Mouse (Mus musculus): ENCODE data around the gene Rgp1. TPM values are rescaled to one million over a fixed set of nuclear protein-coding genes. Genes with fewer than 3 reads are reported as not detected.

The Rgp1 gene
- polyA plus RNA-seq, 1 experiment from 2014 or later: 25.1 TPM

DNA sequence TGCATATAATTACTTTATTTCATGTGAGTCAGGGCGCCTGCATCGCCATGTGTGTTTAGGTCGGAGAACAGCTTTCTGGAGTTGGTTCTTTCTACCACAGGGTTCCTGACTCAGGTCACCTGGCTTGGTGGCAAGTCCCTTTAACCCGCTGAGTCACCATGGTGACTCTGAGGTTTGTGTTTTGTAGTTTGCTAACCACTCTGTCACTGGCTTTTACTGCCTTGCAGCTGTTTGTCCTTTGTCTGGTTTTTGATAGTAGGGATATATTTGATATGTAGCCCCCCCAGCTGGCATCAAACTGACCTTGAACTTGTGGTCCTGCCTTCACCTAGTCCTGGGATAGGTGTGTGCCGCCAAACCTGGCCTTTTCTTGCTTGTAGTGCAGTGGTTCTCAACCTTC is 3.7 kb downstream of the Rgp1 start:
- Histone ChIP-seq H3K9ac (ENCODE audit: low read depth, low read length) (no peak overlapping the region), H3K36me3 (ENCODE audit: control insufficient read depth, insufficient read depth, low read length) (peaks cover 41% of the 10 kb centered on the region), H3K27ac (replicated peaks; ENCODE audit: low read depth, low read length) (no peak overlapping the region), H3K4me2 (ENCODE audit: low read depth, low read length) (no peak overlapping the region), H3K9me3 (ENCODE audit: control insufficient read depth, low read length) (no peaks in the 10 kb centered on the region), H3K27me3 (replicated peaks; ENCODE audit: control insufficient read depth, insufficient read depth, low read length) (no peaks in the 10 kb centered on the region), H3K4me1 (ENCODE audit: control insufficient read depth, insufficient read depth, low read length) (peaks cover 16% of the 10 kb centered on the region), H3K4me3 (ENCODE audit: low read depth, low read length) (no peak overlapping the region)
- ATAC-seq (ENCODE audit: low read depth): no peak
- no peak for DNase-seq (ENCODE audit: low spot score)
- 91% methylated on average over 5 of the region's 5 CpGs for WGBS

DNA sequence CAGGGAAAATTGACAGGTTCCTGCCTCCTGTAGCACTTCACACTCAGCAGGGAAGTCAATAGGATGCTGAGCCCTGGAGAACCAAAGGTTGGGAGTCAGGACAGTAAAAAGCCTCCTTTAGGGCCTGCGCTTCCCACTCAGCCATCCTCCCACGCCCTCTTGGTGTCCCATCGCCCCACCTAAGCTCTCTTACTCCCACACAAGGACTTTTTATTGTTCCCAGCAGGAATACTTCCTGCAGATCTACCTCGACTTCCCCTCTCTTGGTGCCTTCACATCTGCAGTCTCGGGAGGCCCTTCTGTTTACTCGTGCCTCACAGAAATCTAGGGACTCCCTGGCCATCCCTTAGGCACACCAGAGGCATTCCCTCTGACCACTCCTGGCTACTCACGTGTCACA is 4.9 kb downstream of the Rgp1 start:
- H3K9ac ChIP-seq (ENCODE audit: low read depth, low read length): no peak overlapping the region
- H3K4me2 ChIP-seq (ENCODE audit: low read depth, low read length): no peak overlapping the region
- WGBS: 77% methylated on average over 7 of the region's 7 CpGs
- no peak for DNase-seq (ENCODE audit: low spot score)
- H3K27me3 ChIP-seq (replicated peaks; ENCODE audit: control insufficient read depth, insufficient read depth, low read length): no peaks in the 10 kb centered on the region
- H3K9me3 ChIP-seq (ENCODE audit: control insufficient read depth, low read length): no peaks in the 10 kb centered on the region
- peaks cover 41% of the 10 kb centered on the region for H3K36me3 ChIP-seq (ENCODE audit: control insufficient read depth, insufficient read depth, low read length)
- no peak overlapping the region for H3K27ac ChIP-seq (replicated peaks; ENCODE audit: low read depth, low read length)
- no peak for ATAC-seq (ENCODE audit: low read depth)
- no peak overlapping the region for H3K4me3 ChIP-seq (ENCODE audit: low read depth, low read length)
- H3K4me1 ChIP-seq (ENCODE audit: control insufficient read depth, insufficient read depth, low read length): 0 out of 2 replicates have a peak, but pooled peaks cover 8% of the 10 kb centered on the region

DNA sequence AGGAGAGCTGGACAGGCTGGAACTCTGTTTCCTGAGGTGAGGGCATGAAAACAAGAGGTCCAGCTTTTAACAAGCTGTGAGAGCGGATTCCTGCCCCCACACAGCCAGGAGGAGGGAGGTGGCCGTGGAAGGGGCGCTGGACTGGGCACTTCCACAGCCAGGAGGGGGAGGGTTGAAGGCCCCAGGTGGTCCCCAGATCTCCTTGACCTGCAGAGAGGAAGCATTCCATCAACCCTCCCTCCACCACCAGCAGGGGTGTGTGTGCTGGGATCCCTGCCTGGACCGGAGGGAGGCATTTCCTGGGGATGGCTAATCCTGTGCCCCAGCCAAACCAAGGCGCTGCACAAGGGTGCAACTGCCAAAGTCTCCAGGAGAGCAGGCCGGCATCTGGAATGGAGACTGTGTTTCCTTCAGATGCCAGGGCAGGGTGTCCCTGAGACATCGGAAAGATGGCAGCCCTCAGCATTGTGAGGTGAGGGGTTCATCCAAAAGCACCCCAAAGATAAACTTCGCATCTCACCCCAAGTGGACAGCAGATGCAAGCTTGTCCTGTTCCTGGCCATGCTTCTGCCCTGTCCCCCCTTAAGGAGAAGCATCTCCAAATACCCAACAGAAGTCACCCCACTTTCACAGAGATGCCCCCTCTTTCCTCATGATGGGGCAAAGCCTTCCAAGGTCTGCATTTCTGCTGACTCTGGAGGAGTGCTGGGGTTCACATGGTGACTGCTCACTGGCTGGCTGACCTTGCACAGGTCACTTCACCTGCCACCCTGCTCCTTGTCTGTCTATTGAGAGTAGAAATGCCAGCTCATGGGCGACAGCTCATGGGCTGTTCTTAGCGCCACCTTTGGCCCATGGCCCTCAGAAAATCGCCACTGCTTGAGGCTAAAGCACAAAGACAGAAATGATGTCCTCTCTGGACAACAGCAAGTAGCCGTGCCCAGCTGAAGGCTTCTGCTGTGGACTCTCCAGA is 6.2 kb downstream of the Rgp1 start, which contains the start of gene Msmp:
TSS of gene Msmp (minus strand) at position 51 of the 973 bp plus-strand sequence.
- ATAC-seq (ENCODE audit: low read depth): no peak
- no peak within 1 kb of the TSS for H3K4me2 ChIP-seq (ENCODE audit: low read depth, low read length)
- H3K9me3 ChIP-seq (ENCODE audit: control insufficient read depth, low read length): no peaks in the 10 kb centered on the region
- DNase-seq (ENCODE audit: low spot score): no peak
- H3K9ac ChIP-seq (ENCODE audit: low read depth, low read length): no peak within 1 kb of the TSS
- 58% methylated on average over 12 of the region's 12 CpGs for WGBS
- peaks cover 41% of the 10 kb centered on the region for H3K36me3 ChIP-seq (ENCODE audit: control insufficient read depth, insufficient read depth, low read length)
- no peak within 1 kb of the TSS for H3K27ac ChIP-seq (replicated peaks; ENCODE audit: low read depth, low read length)
- H3K27me3 ChIP-seq (replicated peaks; ENCODE audit: control insufficient read depth, insufficient read depth, low read length): no peaks in the 10 kb centered on the region
- no peak within 1 kb of the TSS for H3K4me3 ChIP-seq (ENCODE audit: low read depth, low read length)
- H3K4me1 ChIP-seq (ENCODE audit: control insufficient read depth, insufficient read depth, low read length): 0 out of 2 replicates have a peak, but pooled peaks cover 3% of the 10 kb centered on the region

DNA sequence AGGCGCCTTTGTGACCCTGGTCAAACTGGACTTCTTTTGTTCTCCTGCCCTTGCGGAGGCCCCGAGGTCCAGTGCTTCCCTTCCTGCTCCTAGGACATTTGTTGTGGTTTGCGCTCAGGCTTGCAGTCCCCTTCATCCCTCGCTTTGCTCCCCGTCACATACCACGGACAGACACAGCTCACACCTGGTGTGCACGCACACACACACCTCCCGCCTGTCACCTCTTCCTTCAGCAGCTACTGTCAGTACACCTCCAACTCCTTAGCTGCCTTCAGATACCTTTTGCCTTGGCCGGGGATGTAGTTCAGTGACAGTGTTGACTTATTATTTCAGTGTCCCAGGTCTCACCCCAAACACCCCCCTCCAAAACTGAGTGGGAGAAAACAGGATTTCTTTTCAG is 7.2 kb downstream of the Rgp1 start:
- ATAC-seq (ENCODE audit: low read depth): no peak
- Histone ChIP-seq H3K27me3 (replicated peaks; ENCODE audit: control insufficient read depth, insufficient read depth, low read length) (no peaks in the 10 kb centered on the region), H3K9ac (ENCODE audit: low read depth, low read length) (no peak overlapping the region), H3K27ac (replicated peaks; ENCODE audit: low read depth, low read length) (no peak overlapping the region), H3K36me3 (ENCODE audit: control insufficient read depth, insufficient read depth, low read length) (peaks cover 35% of the 10 kb centered on the region), H3K4me3 (ENCODE audit: low read depth, low read length) (no peak overlapping the region), H3K4me2 (ENCODE audit: low read depth, low read length) (no peak overlapping the region), H3K4me1 (ENCODE audit: control insufficient read depth, insufficient read depth, low read length) (no peaks in the 10 kb centered on the region), H3K9me3 (ENCODE audit: control insufficient read depth, low read length) (no peaks in the 10 kb centered on the region)
- 34% methylated on average over 9 of the region's 10 CpGs for WGBS
- no peak for DNase-seq (ENCODE audit: low spot score)

DNA sequence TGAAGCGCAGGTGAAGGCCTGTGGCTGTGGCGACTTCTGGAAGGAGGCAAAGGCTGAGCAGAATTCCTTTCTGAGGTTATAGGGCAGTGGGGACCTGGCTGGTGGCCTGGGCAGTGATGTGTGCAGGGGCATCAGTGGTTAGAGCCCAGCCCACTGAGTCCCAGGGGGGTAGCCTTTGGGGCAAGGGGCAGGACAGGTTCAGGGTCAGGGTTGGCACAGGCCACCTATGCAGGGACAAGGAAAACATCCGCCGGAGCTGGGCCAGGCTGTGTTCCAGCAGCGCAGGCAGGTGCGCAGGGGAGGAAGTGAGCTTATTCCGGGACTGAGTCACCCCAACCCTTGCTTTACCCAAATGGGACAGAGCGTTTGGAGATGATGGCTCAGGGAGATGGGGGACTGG is 7.9 kb downstream of the Rgp1 start:
- ATAC-seq (ENCODE audit: low read depth): no peak
- DNase-seq (ENCODE audit: low spot score): no peak
- 67% methylated on average over 8 of the region's 8 CpGs for WGBS

DNA sequence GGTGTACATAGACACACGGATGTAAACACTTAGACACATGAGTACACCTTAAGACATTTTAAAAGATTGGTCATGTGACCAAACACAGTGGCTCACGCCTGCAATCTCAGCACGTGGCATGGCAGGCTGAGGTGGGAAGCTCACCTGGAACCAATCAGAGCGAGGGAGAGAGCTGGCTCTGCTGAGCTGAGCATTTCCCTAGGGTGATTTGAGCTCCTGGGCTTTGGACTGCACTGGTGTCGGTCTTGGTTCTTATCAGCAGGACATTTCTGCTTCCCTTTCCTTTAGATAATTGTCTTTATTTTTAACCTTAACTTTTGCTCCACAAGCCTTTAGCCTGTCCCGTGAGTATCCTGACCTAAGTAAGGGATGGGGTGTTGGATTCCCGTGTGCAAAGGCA is 9.2 kb downstream of the Rgp1 start:
- Histone ChIP-seq H3K9me3 (ENCODE audit: control insufficient read depth, low read length) (no peaks in the 10 kb centered on the region), H3K36me3 (ENCODE audit: control insufficient read depth, insufficient read depth, low read length) (peaks cover 15% of the 10 kb centered on the region), H3K9ac (ENCODE audit: low read depth, low read length) (no peak overlapping the region), H3K4me1 (ENCODE audit: control insufficient read depth, insufficient read depth, low read length) (no peaks in the 10 kb centered on the region), H3K27me3 (replicated peaks; ENCODE audit: control insufficient read depth, insufficient read depth, low read length) (no peaks in the 10 kb centered on the region), H3K4me3 (ENCODE audit: low read depth, low read length) (no peak overlapping the region), H3K4me2 (ENCODE audit: low read depth, low read length) (no peak overlapping the region), H3K27ac (replicated peaks; ENCODE audit: low read depth, low read length) (no peak overlapping the region)
- DNase-seq (ENCODE audit: low spot score) (no peak), ATAC-seq (ENCODE audit: low read depth) (no peak)
- 41% methylated on average over 7 of the region's 7 CpGs for WGBS

More for the DNA sequence above, 7.9 kb downstream of the Rgp1 start:
- Histone ChIP-seq H3K4me1 (ENCODE audit: control insufficient read depth, insufficient read depth, low read length) (no peaks in the 10 kb centered on the region), H3K4me3 (ENCODE audit: low read depth, low read length) (no peak overlapping the region), H3K9me3 (ENCODE audit: control insufficient read depth, low read length) (no peaks in the 10 kb centered on the region), H3K27me3 (replicated peaks; ENCODE audit: control insufficient read depth, insufficient read depth, low read length) (no peaks in the 10 kb centered on the region), H3K36me3 (ENCODE audit: control insufficient read depth, insufficient read depth, low read length) (peaks cover 28% of the 10 kb centered on the region), H3K9ac (ENCODE audit: low read depth, low read length) (no peak overlapping the region), H3K27ac (replicated peaks; ENCODE audit: low read depth, low read length) (no peak overlapping the region), H3K4me2 (ENCODE audit: low read depth, low read length) (no peak overlapping the region)

DNA sequence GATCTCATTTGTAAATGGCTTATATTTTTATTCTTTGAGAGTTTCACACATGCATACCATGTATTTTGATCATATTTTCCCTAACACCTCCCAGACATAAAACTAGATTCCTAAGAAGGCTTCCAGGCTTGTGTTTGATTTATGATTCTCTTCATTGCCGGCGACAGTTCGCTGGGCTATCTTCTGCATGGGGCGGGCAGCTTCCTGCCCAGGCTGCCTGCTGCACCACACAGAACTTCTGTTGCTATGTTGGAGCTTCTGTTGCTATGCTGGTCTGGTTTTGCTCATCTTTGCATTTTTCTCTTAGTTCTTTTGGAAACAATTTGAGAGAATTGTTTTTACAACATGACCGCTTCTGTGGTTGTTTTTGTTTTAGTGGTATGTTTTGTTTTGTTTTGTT is 13.0 kb downstream of the Rgp1 start:
- Histone ChIP-seq H3K4me3 (ENCODE audit: low read depth, low read length) (no peak overlapping the region), H3K4me1 (ENCODE audit: control insufficient read depth, insufficient read depth, low read length) (no peaks in the 10 kb centered on the region), H3K9me3 (ENCODE audit: control insufficient read depth, low read length) (no peaks in the 10 kb centered on the region), H3K36me3 (ENCODE audit: control insufficient read depth, insufficient read depth, low read length) (no peaks in the 10 kb centered on the region), H3K27me3 (replicated peaks; ENCODE audit: control insufficient read depth, insufficient read depth, low read length) (no peaks in the 10 kb centered on the region), H3K4me2 (ENCODE audit: low read depth, low read length) (no peak overlapping the region), H3K9ac (ENCODE audit: low read depth, low read length) (no peak overlapping the region), H3K27ac (replicated peaks; ENCODE audit: low read depth, low read length) (no peak overlapping the region)
- WGBS: 74% methylated on average over 5 of the region's 5 CpGs
- no peak for DNase-seq (ENCODE audit: low spot score)
- ATAC-seq (ENCODE audit: low read depth): no peak

DNA sequence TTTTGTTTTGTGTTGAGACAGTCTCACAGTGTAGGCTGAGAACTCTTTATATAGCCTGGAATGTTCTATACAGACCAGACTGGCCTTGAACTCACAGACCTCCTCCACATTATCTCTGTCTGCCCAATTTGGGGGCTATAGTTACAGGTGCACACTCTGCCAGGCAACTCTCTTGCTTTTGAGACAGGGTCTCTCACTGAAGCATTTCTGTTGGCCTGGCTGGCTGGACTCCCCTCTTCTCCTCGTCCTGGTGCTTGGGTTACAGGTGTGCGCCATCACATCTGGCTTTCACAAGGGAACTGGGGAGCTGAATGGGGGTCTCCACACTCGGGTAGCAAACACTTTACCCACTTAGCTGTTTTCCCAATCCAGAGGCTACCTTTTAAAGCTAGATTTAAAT is 13.4 kb downstream of the Rgp1 start:
- Histone ChIP-seq H3K27ac (replicated peaks; ENCODE audit: low read depth, low read length) (no peak overlapping the region), H3K9ac (ENCODE audit: low read depth, low read length) (no peak overlapping the region), H3K27me3 (replicated peaks; ENCODE audit: control insufficient read depth, insufficient read depth, low read length) (no peaks in the 10 kb centered on the region), H3K4me3 (ENCODE audit: low read depth, low read length) (no peak overlapping the region), H3K4me2 (ENCODE audit: low read depth, low read length) (no peak overlapping the region), H3K4me1 (ENCODE audit: control insufficient read depth, insufficient read depth, low read length) (no peaks in the 10 kb centered on the region), H3K9me3 (ENCODE audit: control insufficient read depth, low read length) (no peaks in the 10 kb centered on the region), H3K36me3 (ENCODE audit: control insufficient read depth, insufficient read depth, low read length) (no peaks in the 10 kb centered on the region)
- no peak for ATAC-seq (ENCODE audit: low read depth)
- DNase-seq (ENCODE audit: low spot score): no peak
- 60% methylated on average over 3 of the region's 3 CpGs for WGBS

DNA sequence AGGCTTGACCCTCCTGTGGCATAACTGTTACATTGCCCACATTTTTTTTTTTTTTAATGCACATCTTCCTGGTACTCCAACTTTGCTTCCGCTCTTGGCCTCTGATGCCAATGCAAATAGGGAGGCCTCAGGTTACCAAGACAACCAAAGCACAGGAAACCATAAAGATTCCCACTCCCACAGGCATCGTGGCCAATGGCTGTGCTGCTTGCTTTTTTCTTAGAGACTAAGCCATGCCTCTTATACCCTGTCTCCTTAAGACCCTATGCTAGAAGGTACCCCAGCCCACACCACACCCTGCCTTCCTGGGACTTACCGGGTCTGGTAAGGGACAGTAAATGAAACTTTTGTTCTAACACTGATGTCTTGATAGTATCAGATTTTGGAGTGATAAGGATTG is 14.9 kb downstream of the Rgp1 start:
- Histone ChIP-seq H3K27ac (replicated peaks; ENCODE audit: low read depth, low read length) (no peak overlapping the region), H3K36me3 (ENCODE audit: control insufficient read depth, insufficient read depth, low read length) (no peaks in the 10 kb centered on the region), H3K4me2 (ENCODE audit: low read depth, low read length) (no peak overlapping the region), H3K9me3 (ENCODE audit: control insufficient read depth, low read length) (no peaks in the 10 kb centered on the region), H3K9ac (ENCODE audit: low read depth, low read length) (no peak overlapping the region), H3K27me3 (replicated peaks; ENCODE audit: control insufficient read depth, insufficient read depth, low read length) (no peaks in the 10 kb centered on the region), H3K4me3 (ENCODE audit: low read depth, low read length) (no peak overlapping the region), H3K4me1 (ENCODE audit: control insufficient read depth, insufficient read depth, low read length) (no peaks in the 10 kb centered on the region)
- WGBS: 59% methylated on average over 3 of the region's 3 CpGs
- no peak for DNase-seq (ENCODE audit: low spot score)
- no peak for ATAC-seq (ENCODE audit: low read depth)
